Mouse (Mus musculus) cortical plate, adult 2 months (tissue): Measurements from ENCODE around the gene Casp12.

ENCODE experiments used
- CTCF ChIP-seq: fragments of 200-500 bp; IDR thresholded peaks from 2 replicates; pipeline ENCODE4 v1.5.1; 2011; ENCODE audit warnings: mild to moderate bottlenecking, control low read depth, low read length; ENCODE audit not compliant: insufficient read depth; ENCODE audit errors: extremely low read depth
- POLR2A ChIP-seq: fragments of 200-500 bp; IDR thresholded peaks from 2 replicates; pipeline ENCODE4 v1.6.1; 2011; ENCODE audit warnings: mild to moderate bottlenecking, low read length, control low read depth; ENCODE audit not compliant: insufficient read depth; ENCODE audit errors: extremely low read depth

GRCm38 (mm10) chr9:5345291-5345898 is at the start of gene Casp12:
- TF ChIP-seq CTCF (no peak), POLR2A (no peak)
